Mouse (Mus musculus) left cerebral cortex, adult 2 months (tissue): ENCODE measurements around the gene Ppox. TPM values are rescaled to one million over a fixed set of nuclear protein-coding genes. Genes with fewer than 3 reads are reported as not detected.
"Not testable (repeated sequence)": the region's sequence is repeated elsewhere in the genome, so short reads cannot be mapped to it uniquely, and the experiment has no call there.

ENCODE experiments used
- DNase-seq, 2 experiments: peaks; one replicate each; pipeline ENCODE4 v3.0.0; 2021 to 2022; ENCODE audit warnings: low spot score in 2 of 2, mixed read lengths in 1 of 2; ENCODE audit errors: extremely low spot score in 1 of 2
- H3K27ac ChIP-seq: fragments of 200-600 bp; 2 replicates; pipeline ENCODE4 v1.8.1; 2022
- H3K4me3 ChIP-seq: fragments of 200-600 bp; 2 replicates; pipeline ENCODE4 v1.8.1; 2022
- CTCF ChIP-seq: fragments of 200-600 bp; IDR thresholded peaks from 2 replicates; pipeline ENCODE4 v1.8.1; 2022; ENCODE audit warnings: antibody characterized with exemption, mild to moderate bottlenecking, moderate library complexity
- intact Hi-C: fragments of 180-260 bp; cut with DNase I; formaldehyde crosslinking; loops from one replicate; pipeline ENCODE4 v1.15.1; 2025
- total RNA-seq, 2 experiments: library from RNA; stranded (reverse); gene quantifications; 2 replicates each; pipeline ENCODE4 v1.2.3; 2021

Gene Ppox
- total RNA-seq, 2 experiments from 2014 or later: 26.0 to 32.1 TPM

GRCm38 (mm10) chr1:171248386-171249226, 32.4 kb downstream of the Ppox start:
- no peak for DNase-seq

GRCm38 (mm10) chr1:171247916-171248315, 33.1 kb downstream of the Ppox start:
- no peak for DNase-seq
- no peak for TF ChIP-seq CTCF
- intact Hi-C loops: loop anchor here (1.0 to 2.0 kb wide), 2 partner anchors 26 to 33 kb away; partner anchors contain the start of genes Ppox and Tomm40l
- Histone ChIP-seq H3K4me3 (peak overlapping the region; percentile 76; the same call in 1 of the 2 replicates), H3K27ac (peak overlapping the region; percentile 86)

More at GRCm38 (mm10) chr1:171248386-171249226, 32.4 kb downstream of the Ppox start:
- intact Hi-C loops: no loop called here
- no peak overlapping the region for H3K4me3 ChIP-seq
- H3K27ac ChIP-seq: peak overlapping the region; percentile 86
- TF ChIP-seq CTCF: no peak

- Histone ChIP-seq H3K27ac (peak overlapping the region; percentile 86), H3K4me3 (peak overlapping the region; percentile 76)
- intact Hi-C loops: loop anchor here (1.0 to 2.0 kb wide), 2 partner anchors 25 to 33 kb away; partner anchors contain the start of genes Ppox and Tomm40l
- DNase-seq: no peak
- no peak for TF ChIP-seq CTCF
These were observed 33.5 kb downstream of the Ppox start for GRCm38 (mm10) chr1:171247453-171247841.

GRCm38 (mm10) chr1:171246709-171247452, 34.1 kb downstream of the Ppox start:
- peak; percentile 97 to 98 for DNase-seq
- Histone ChIP-seq H3K27ac (peak overlapping the region; percentile 99), H3K4me3 (peak overlapping the region; percentile 76)
- TF ChIP-seq CTCF: peak; percentile 98
- intact Hi-C loops: loop anchor here (1.0 to 2.0 kb wide), 2 partner anchors 25 to 34 kb away; partner anchors contain the start of genes Ppox and Tomm40l

- TF ChIP-seq CTCF: no peak
- Histone ChIP-seq H3K4me3 (no peak overlapping the region), H3K27ac (no peak overlapping the region)
- DNase-seq: no peak
- intact Hi-C loops: no loop called here
These were observed 35.6 kb downstream of the Ppox start for GRCm38 (mm10) chr1:171245353-171245752.

- DNase-seq, intact Hi-C loops, H3K4me3 ChIP-seq, H3K27ac ChIP-seq: not testable (repeated sequence)
These were observed 39.0 kb downstream of the Ppox start for GRCm38 (mm10) chr1:171241952-171242351.

GRCm38 (mm10) chr1:171240911-171241310, 40.1 kb downstream of the Ppox start:
- no peak overlapping the region for H3K4me3 ChIP-seq

GRCm38 (mm10) chr1:171239992-171240744, 40.8 kb downstream of the Ppox start:
- Histone ChIP-seq H3K4me3 (no peak overlapping the region), H3K27ac (no peak overlapping the region; the same call in 1 of the 2 replicates)
- intact Hi-C loops: loop anchor here (5.0 kb wide), 1 partner anchor 128 kb away; the partner anchor contains the start of gene Cfap126
- DNase-seq: no peak
- no peak for TF ChIP-seq CTCF

More at GRCm38 (mm10) chr1:171240911-171241310, 40.1 kb downstream of the Ppox start:
- DNase-seq: no peak
- intact Hi-C loops: no loop called here
- no peak overlapping the region; the same call in 1 of the 2 replicates for H3K27ac ChIP-seq
- no peak for TF ChIP-seq CTCF

- no peak for DNase-seq
- Histone ChIP-seq H3K4me3 (no peak overlapping the region), H3K27ac (no peak overlapping the region)
- intact Hi-C loops: loop anchor here (5.0 kb wide), 1 partner anchor 126 kb away; the partner anchor contains the start of gene Cfap126
- TF ChIP-seq CTCF: peak; percentile 76
These were observed 42.5 kb downstream of the Ppox start for GRCm38 (mm10) chr1:171238463-171238862.

- intact Hi-C loops: loop anchor here (5.0 kb wide), 1 partner anchor 125 kb away; the partner anchor contains the start of gene Cfap126
- H3K27ac ChIP-seq: no peak overlapping the region
- no peak overlapping the region for H3K4me3 ChIP-seq
- DNase-seq: no peak
- TF ChIP-seq CTCF: no peak
These were observed 43.5 kb downstream of the Ppox start for GRCm38 (mm10) chr1:171237438-171237837.

GRCm38 (mm10) chr1:171235791-171236190, 45.2 kb downstream of the Ppox start:
- Histone ChIP-seq H3K4me3 (no peak overlapping the region), H3K27ac (no peak overlapping the region)
- no peak for DNase-seq
- TF ChIP-seq CTCF: no peak
- intact Hi-C loops: loop anchor here (5.0 kb wide), 1 partner anchor 123 kb away; the partner anchor contains the start of gene Cfap126
